Mouse (Mus musculus) stomach, embryonic 15.5 days (tissue): ENCODE data around the gene Lcp1. TPM values are rescaled to one million over a fixed set of nuclear protein-coding genes. Genes with fewer than 3 reads are reported as not detected.
"Not testable (repeated sequence)": the region's sequence is repeated elsewhere in the genome, so short reads cannot be mapped to it uniquely, and the experiment has no call there.

Experiments used
- ATAC-seq: fragments of 200-750 bp; cut with Nextera tagmentation; 2 replicates; pipeline ENCODE4 v1.8.0; 2017; ENCODE audit warnings: low read depth, moderate number of reproducible peaks, moderate TSS enrichment; ENCODE audit not compliant: insufficient read depth, low FRiP score
- H3K27ac ChIP-seq: fragments of 300-500 bp; sonication (generic); 2 replicates; pipeline ENCODE4 v1.5.1; 2015; ENCODE audit warnings: mild to moderate bottlenecking, inconsistent platforms
- H3K27me3 ChIP-seq: fragments of 300-500 bp; sonication (generic); replicated peaks from 2 replicates; pipeline ENCODE4 v1.6.1; 2015; ENCODE audit warnings: inconsistent platforms
- H3K36me3 ChIP-seq: fragments of 300-500 bp; sonication (generic); 2 replicates; pipeline ENCODE4 v1.6.1; 2015; ENCODE audit warnings: inconsistent platforms
- H3K4me1 ChIP-seq: fragments of 300-500 bp; sonication (generic); 2 replicates; pipeline ENCODE4 v1.6.1; 2015; ENCODE audit warnings: inconsistent platforms
- H3K4me2 ChIP-seq: fragments of 300-500 bp; sonication (generic); 2 replicates; pipeline ENCODE4 v1.6.1; 2015; ENCODE audit warnings: mild to moderate bottlenecking, inconsistent platforms
- H3K4me3 ChIP-seq: fragments of 300-500 bp; sonication (generic); replicated peaks from 2 replicates; pipeline ENCODE4 v1.5.1; 2015; ENCODE audit warnings: inconsistent platforms
- H3K9ac ChIP-seq: fragments of 300-500 bp; sonication (generic); 2 replicates; pipeline ENCODE4 v1.6.1; 2015; ENCODE audit warnings: inconsistent platforms
- H3K9me3 ChIP-seq: fragments of 300-500 bp; sonication (generic); 2 replicates; pipeline ENCODE4 v1.6.1; 2016; ENCODE audit warnings: inconsistent platforms
- WGBS: fragments of 180-500 bp; shearing (Covaris S2); methylation state at CpG from one replicate; pipeline ENCODE4 v1.1.7; 2015; 5-methylcytosine and 5-hydroxymethylcytosine counted together
- polyA plus RNA-seq: library from polyadenylated mRNA; unstranded; fragments of >200 nt; fragmentation: Nextera tagmentation; extraction: Ambion mirVana; gene quantifications from 2 replicates; pipeline ENCODE4 v1.2.1, GENCODE M21; 2015

Lcp1 gene
- polyA plus RNA-seq = 49.1 and 58.0 TPM in 2 replicates

GRCm38 (mm10) chr14:75130501-75131318 lies at the start of gene Lcp1, which contains the start of gene Lrrc63:
TSS of gene Lcp1 (plus strand) at chr14:75131101.
TSS of gene Lrrc63 (minus strand) at chr14:75130881.
- ATAC-seq = peak; percentile 94
- under 1% methylated on average over 38 of the region's 42 CpGs for WGBS
- H3K27ac ChIP-seq = peak within 1 kb of the TSS; percentile 51; the same call in 1 of the 2 replicates

GRCm38 (mm10) chr14:75102956-75103355 lies 27.9 kb upstream of the Lcp1 start:
- 88% methylated on average over 5 of the region's 5 CpGs for WGBS
- no peaks in the 10 kb centered on the region for H3K9me3 ChIP-seq
- no peak overlapping the region for H3K4me3 ChIP-seq
- no peak overlapping the region for H3K9ac ChIP-seq
- no peaks in the 10 kb centered on the region for H3K36me3 ChIP-seq
- no peak for ATAC-seq
- no peaks in the 10 kb centered on the region for H3K27me3 ChIP-seq
- no peak overlapping the region for H3K27ac ChIP-seq
- H3K4me2 ChIP-seq = no peak overlapping the region
- no peaks in the 10 kb centered on the region for H3K4me1 ChIP-seq

More at GRCm38 (mm10) chr14:75130501-75131318, at the start of gene Lcp1, which contains the start of gene Lrrc63:
- Histone ChIP-seq H3K27me3 (no peaks in the 10 kb centered on the region), H3K9ac (peak within 1 kb of the TSS; percentile 12; the same call in 1 of the 2 replicates), H3K4me1 (peaks cover 4% of the 10 kb centered on the region; the same call in 1 of the 2 replicates), H3K9me3 (no peaks in the 10 kb centered on the region), H3K4me3 (peak within 1 kb of the TSS; percentile 60), H3K36me3 (no peaks in the 10 kb centered on the region), H3K4me2 (peak within 1 kb of the TSS; percentile 78)

GRCm38 (mm10) chr14:75121658-75122057 lies 9.2 kb upstream of the Lcp1 start:
- H3K4me3 ChIP-seq = no peak overlapping the region
- H3K36me3 ChIP-seq = no peaks in the 10 kb centered on the region
- no peaks in the 10 kb centered on the region for H3K9me3 ChIP-seq
- H3K27me3 ChIP-seq = no peaks in the 10 kb centered on the region
- no peak overlapping the region for H3K4me2 ChIP-seq
- no peak overlapping the region for H3K9ac ChIP-seq
- ATAC-seq = no peak
- H3K27ac ChIP-seq = no peak overlapping the region
- 68% methylated on average over 8 of the region's 8 CpGs for WGBS
- H3K4me1 ChIP-seq = no peaks in the 10 kb centered on the region

GRCm38 (mm10) chr14:75131324-75131935 lies 529 bp downstream of the Lcp1 start:
- peak overlapping the region; percentile 60 for H3K4me3 ChIP-seq
- peak overlapping the region; percentile 78 for H3K4me2 ChIP-seq
- H3K4me1 ChIP-seq = peaks cover 4% of the 10 kb centered on the region; the same call in 1 of the 2 replicates
- no peaks in the 10 kb centered on the region for H3K9me3 ChIP-seq
- no peak overlapping the region for H3K9ac ChIP-seq
- ATAC-seq = no peak
- WGBS = 6% methylated on average over 12 of the region's 12 CpGs
- H3K36me3 ChIP-seq = no peaks in the 10 kb centered on the region
- peak overlapping the region; percentile 51; the same call in 1 of the 2 replicates for H3K27ac ChIP-seq
- H3K27me3 ChIP-seq = no peaks in the 10 kb centered on the region

- Histone ChIP-seq H3K9me3 (no peaks in the 10 kb centered on the region), H3K27ac (peak overlapping the region; percentile 87), H3K9ac (no peak overlapping the region), H3K4me2 (peak overlapping the region; percentile 44), H3K36me3 (no peaks in the 10 kb centered on the region), H3K4me3 (peak overlapping the region; percentile 27), H3K4me1 (no peaks in the 10 kb centered on the region), H3K27me3 (no peaks in the 10 kb centered on the region)
- ATAC-seq = peak; percentile 56
- WGBS = 45% methylated on average over 25 of the region's 25 CpGs
Observed at GRCm38 (mm10) chr14:75136119-75136966, 5.4 kb downstream of the Lcp1 start.

- peak; percentile 94 for ATAC-seq
Observed at GRCm38 (mm10) chr14:75138503-75138902, 7.6 kb downstream of the Lcp1 start.

GRCm38 (mm10) chr14:75139225-75139624 lies 8.3 kb downstream of the Lcp1 start:
- H3K27ac ChIP-seq = no peak overlapping the region
- WGBS = 81% methylated on average over 2 of the region's 2 CpGs
- ATAC-seq = no peak
- no peak overlapping the region for H3K4me2 ChIP-seq
- H3K4me3 ChIP-seq = no peak overlapping the region
- H3K27me3 ChIP-seq = no peaks in the 10 kb centered on the region
- no peaks in the 10 kb centered on the region for H3K9me3 ChIP-seq
- no peaks in the 10 kb centered on the region for H3K36me3 ChIP-seq
- H3K4me1 ChIP-seq = no peaks in the 10 kb centered on the region
- no peak overlapping the region for H3K9ac ChIP-seq

More at GRCm38 (mm10) chr14:75138503-75138902, 7.6 kb downstream of the Lcp1 start:
- WGBS = 62% methylated on average over 10 of the region's 10 CpGs
- Histone ChIP-seq H3K4me3 (no peak overlapping the region), H3K9me3 (no peaks in the 10 kb centered on the region), H3K9ac (no peak overlapping the region), H3K27me3 (no peaks in the 10 kb centered on the region), H3K4me2 (no peak overlapping the region), H3K4me1 (no peaks in the 10 kb centered on the region), H3K27ac (no peak overlapping the region), H3K36me3 (no peaks in the 10 kb centered on the region)

- H3K9me3 ChIP-seq, H3K36me3 ChIP-seq, H3K27ac ChIP-seq, H3K9ac ChIP-seq, H3K4me1 ChIP-seq, H3K27me3 ChIP-seq, ATAC-seq, H3K4me3 ChIP-seq, H3K4me2 ChIP-seq: not testable (repeated sequence)
- 66% methylated on average over 2 of the region's 2 CpGs for WGBS
Observed at GRCm38 (mm10) chr14:75147706-75148105, 16.8 kb downstream of the Lcp1 start.

- no peak for ATAC-seq
- Histone ChIP-seq H3K27ac (no peak overlapping the region), H3K4me2 (no peak overlapping the region)
Observed at GRCm38 (mm10) chr14:75148229-75148628, 17.3 kb downstream of the Lcp1 start.

GRCm38 (mm10) chr14:75150653-75151052 lies 19.8 kb downstream of the Lcp1 start:
- no peak for ATAC-seq

More at GRCm38 (mm10) chr14:75148229-75148628, 17.3 kb downstream of the Lcp1 start:
- H3K4me1 ChIP-seq = no peaks in the 10 kb centered on the region
- no peaks in the 10 kb centered on the region for H3K36me3 ChIP-seq
- no peaks in the 10 kb centered on the region for H3K9me3 ChIP-seq
- WGBS = 73% methylated on average over 9 of the region's 9 CpGs
- no peak overlapping the region for H3K9ac ChIP-seq
- no peak overlapping the region for H3K4me3 ChIP-seq
- H3K27me3 ChIP-seq = no peaks in the 10 kb centered on the region

GRCm38 (mm10) chr14:75151146-75151545 lies 20.2 kb downstream of the Lcp1 start:
- Histone ChIP-seq H3K27ac (no peak overlapping the region), H3K36me3 (no peaks in the 10 kb centered on the region), H3K4me2 (no peak overlapping the region), H3K27me3 (no peaks in the 10 kb centered on the region), H3K9me3 (no peaks in the 10 kb centered on the region), H3K9ac (no peak overlapping the region), H3K4me1 (no peaks in the 10 kb centered on the region), H3K4me3 (no peak overlapping the region)
- ATAC-seq = no peak
- WGBS = 65% methylated on average over 3 of the region's 3 CpGs

More at GRCm38 (mm10) chr14:75150653-75151052, 19.8 kb downstream of the Lcp1 start:
- H3K4me3 ChIP-seq = no peak overlapping the region
- H3K27ac ChIP-seq = no peak overlapping the region
- no peaks in the 10 kb centered on the region for H3K9me3 ChIP-seq
- no peaks in the 10 kb centered on the region for H3K27me3 ChIP-seq
- no peaks in the 10 kb centered on the region for H3K36me3 ChIP-seq
- no peaks in the 10 kb centered on the region for H3K4me1 ChIP-seq
- 69% methylated on average over 2 of the region's 2 CpGs for WGBS
- no peak overlapping the region for H3K9ac ChIP-seq
- H3K4me2 ChIP-seq = no peak overlapping the region
